Mouse (Mus musculus) forebrain, embryonic 15.5 days (tissue): ENCODE data around the gene Zfp980. TPM values are rescaled to one million over a fixed set of nuclear protein-coding genes. Genes with fewer than 3 reads are reported as not detected.
"Not testable (repeated sequence)": the region's sequence is repeated elsewhere in the genome, so short reads cannot be mapped to it uniquely, and the experiment has no call there.

ENCODE experiments used
- ATAC-seq: fragments of 200-750 bp; cut with Nextera tagmentation; replicated peaks from 2 replicates; pipeline ENCODE4 v1.8.0; 2017; ENCODE audit warnings: mild to moderate bottlenecking, moderate TSS enrichment, moderate library complexity
- H3K27ac ChIP-seq: fragments of 300-500 bp; sonication (generic); replicated peaks from 2 replicates; pipeline ENCODE4 v1.5.1; 2015; ENCODE audit warnings: mild to moderate bottlenecking, inconsistent platforms
- H3K27me3 ChIP-seq: fragments of 300-500 bp; sonication (generic); 2 replicates; pipeline ENCODE4 v1.6.1; 2015; ENCODE audit warnings: inconsistent platforms
- H3K36me3 ChIP-seq: fragments of 300-500 bp; sonication (generic); 2 replicates; pipeline ENCODE4 v1.6.1; 2015; ENCODE audit warnings: mild to moderate bottlenecking, inconsistent platforms
- H3K4me1 ChIP-seq: fragments of 300-500 bp; sonication (generic); 2 replicates; pipeline ENCODE4 v1.6.1; 2015; ENCODE audit warnings: inconsistent platforms
- H3K4me2 ChIP-seq: fragments of 300-500 bp; sonication (generic); replicated peaks from 2 replicates; pipeline ENCODE4 v1.6.1; 2015; ENCODE audit warnings: mild to moderate bottlenecking, inconsistent platforms
- H3K4me3 ChIP-seq: fragments of 300-500 bp; sonication (generic); 2 replicates; pipeline ENCODE4 v1.5.1; 2015; ENCODE audit warnings: mild to moderate bottlenecking, inconsistent platforms
- H3K9ac ChIP-seq: fragments of 300-500 bp; sonication (generic); replicated peaks from 2 replicates; pipeline ENCODE4 v1.6.1; 2015; ENCODE audit warnings: mild to moderate bottlenecking, inconsistent platforms
- H3K9me3 ChIP-seq: fragments of 300-500 bp; sonication (generic); 2 replicates; pipeline ENCODE4 v1.6.1; 2016; ENCODE audit warnings: inconsistent platforms
- WGBS: fragments of 180-500 bp; shearing (Covaris S2); methylation state at CpG from one replicate; pipeline ENCODE4 v1.1.7; 2015; ENCODE audit warnings: mixed read lengths; 5-methylcytosine and 5-hydroxymethylcytosine counted together
- polyA plus RNA-seq: library from polyadenylated mRNA; unstranded; fragments of >200 nt; fragmentation: Nextera tagmentation; extraction: Ambion mirVana; gene quantifications from 2 replicates; pipeline ENCODE4 v1.2.1, GENCODE M21; 2015

The Zfp980 gene
- 0.06 TPM in 1 of 2 replicates, not detected in the other for polyA plus RNA-seq

GRCm38 (mm10) chr4:145670385-145670784, at the start of gene Zfp980:
Gene Zfp980, plus strand, starts transcription at chr4:145670685.
- not testable (repeated sequence) for H3K27ac ChIP-seq, H3K4me3 ChIP-seq, H3K9me3 ChIP-seq, H3K9ac ChIP-seq, H3K36me3 ChIP-seq, H3K4me1 ChIP-seq, ATAC-seq, H3K4me2 ChIP-seq, H3K27me3 ChIP-seq
- WGBS: 83% methylated on average over 3 of the region's 3 CpGs

- not testable (repeated sequence) for H3K9ac ChIP-seq, H3K4me2 ChIP-seq, H3K27me3 ChIP-seq, H3K4me1 ChIP-seq, H3K9me3 ChIP-seq, ATAC-seq, H3K27ac ChIP-seq, H3K36me3 ChIP-seq, H3K4me3 ChIP-seq
- WGBS: 31% methylated on average over 82 of the region's 83 CpGs
These were observed 29.9 kb upstream of the Zfp980 start for GRCm38 (mm10) chr4:145640416-145641185.

- not testable (repeated sequence) for H3K9ac ChIP-seq, H3K27me3 ChIP-seq, H3K36me3 ChIP-seq, H3K4me3 ChIP-seq, ATAC-seq, H3K27ac ChIP-seq, H3K4me1 ChIP-seq, H3K9me3 ChIP-seq, H3K4me2 ChIP-seq
- 66% methylated on average over 2 of the region's 2 CpGs for WGBS
These were observed 3.8 kb downstream of the Zfp980 start for GRCm38 (mm10) chr4:145674286-145674780.

- H3K4me3 ChIP-seq, H3K4me1 ChIP-seq, H3K9ac ChIP-seq, H3K4me2 ChIP-seq, H3K27me3 ChIP-seq, H3K36me3 ChIP-seq, H3K27ac ChIP-seq, ATAC-seq: not testable (repeated sequence)
- peaks cover 16% of the 10 kb centered on the region for H3K9me3 ChIP-seq
- WGBS: 79% methylated on average over 3 of the region's 3 CpGs
These were observed 9.7 kb downstream of the Zfp980 start for GRCm38 (mm10) chr4:145680217-145680616.

- ATAC-seq, H3K27ac ChIP-seq, H3K36me3 ChIP-seq, H3K4me2 ChIP-seq, H3K4me3 ChIP-seq, H3K27me3 ChIP-seq, H3K4me1 ChIP-seq, H3K9ac ChIP-seq: not testable (repeated sequence)
- WGBS: 17% methylated on average over 1 of the region's 1 CpGs
- peaks cover 16% of the 10 kb centered on the region for H3K9me3 ChIP-seq
These were observed 10.3 kb downstream of the Zfp980 start for GRCm38 (mm10) chr4:145680672-145681387.

- H3K27me3 ChIP-seq, H3K4me1 ChIP-seq, H3K9ac ChIP-seq, H3K4me3 ChIP-seq, H3K27ac ChIP-seq, ATAC-seq, H3K36me3 ChIP-seq, H3K4me2 ChIP-seq: not testable (repeated sequence)
- 85% methylated on average over 10 of the region's 11 CpGs for WGBS
- peaks cover 23% of the 10 kb centered on the region for H3K9me3 ChIP-seq
These were observed 11.5 kb downstream of the Zfp980 start for GRCm38 (mm10) chr4:145682021-145682420.

- not testable (repeated sequence) for H3K4me2 ChIP-seq, H3K27me3 ChIP-seq, H3K9ac ChIP-seq, H3K4me1 ChIP-seq, H3K36me3 ChIP-seq, H3K4me3 ChIP-seq, H3K27ac ChIP-seq
- ATAC-seq: 0 out of 2 replicates have a peak, but pooled peaks have one; percentile 16
- H3K9me3 ChIP-seq: peaks cover 23% of the 10 kb centered on the region
- 76% methylated on average over 3 of the region's 3 CpGs for WGBS
These were observed 12.7 kb downstream of the Zfp980 start for GRCm38 (mm10) chr4:145683024-145683766.

- not testable (repeated sequence) for H3K4me2 ChIP-seq, H3K4me1 ChIP-seq, H3K36me3 ChIP-seq, H3K4me3 ChIP-seq, ATAC-seq, H3K27ac ChIP-seq, H3K9ac ChIP-seq, H3K27me3 ChIP-seq
- peaks cover 17% of the 10 kb centered on the region for H3K9me3 ChIP-seq
- WGBS: 55% methylated on average over 2 of the region's 2 CpGs
These were observed 15.6 kb downstream of the Zfp980 start for GRCm38 (mm10) chr4:145686061-145686460.

- not testable (repeated sequence) for H3K36me3 ChIP-seq, H3K9me3 ChIP-seq, H3K27me3 ChIP-seq, H3K27ac ChIP-seq, H3K9ac ChIP-seq, H3K4me1 ChIP-seq
- WGBS: 2% methylated on average over 63 of the region's 83 CpGs
- Histone ChIP-seq H3K4me3 (peak overlapping the region; percentile 29), H3K4me2 (peak overlapping the region; percentile 31)
- peak; percentile 71; the same call in 1 of the 2 replicates for ATAC-seq
These were observed 74.6 kb downstream of the Zfp980 start for GRCm38 (mm10) chr4:145744935-145745644.

- H3K27me3 ChIP-seq, ATAC-seq, H3K27ac ChIP-seq, H3K9ac ChIP-seq, H3K4me3 ChIP-seq, H3K4me2 ChIP-seq, H3K4me1 ChIP-seq, H3K9me3 ChIP-seq, H3K36me3 ChIP-seq: not testable (repeated sequence)
- no CpG with 5 or more reads among the region's 30 CpGs for WGBS
These were observed 75.1 kb downstream of the Zfp980 start for GRCm38 (mm10) chr4:145745645-145745991.
